Mouse (Mus musculus): ENCODE measurements around the gene Rhno1. TPM values are rescaled to one million over a fixed set of nuclear protein-coding genes. Genes with fewer than 3 reads are reported as not detected.
A peak's percentile ranks its signal among the peaks of the same experiment; 100 is the strongest.

Rhno1 gene
- polyA plus RNA-seq, 1 experiment = 10.6 TPM

- WGBS = 2% methylated on average over 4 of the region's 4 CpGs
- H3K36me3 ChIP-seq (ENCODE audit: control insufficient read depth, insufficient read depth, low read length) = peaks cover 3% of the 10 kb centered on the region; the same call in 1 of the 2 replicates
- no peak overlapping the region for H3K27ac ChIP-seq (ENCODE audit: insufficient read depth, low read depth, low read length)
- H3K4me3 ChIP-seq (ENCODE audit: insufficient read depth, low read depth, low read length) = no peak overlapping the region
- DNase-seq = peak; percentile 72
- TF ChIP-seq POLR2A (IDR thresholded peaks at IDR 0.05; ENCODE audit: low read depth, low read length) (no peak), CTCF (conservative IDR thresholded peaks at IDR 0.05; ENCODE audit: insufficient read depth, insufficient read length, low read depth, low read length) (peak; percentile 53)
- no peaks in the 10 kb centered on the region for H3K4me1 ChIP-seq (ENCODE audit: control insufficient read depth, insufficient read depth, low read length)
- H3K27me3 ChIP-seq (replicated peaks; ENCODE audit: control insufficient read depth, insufficient read depth, low read length) = no peaks in the 10 kb centered on the region
These were observed 44.4 kb downstream of the Rhno1 start for GRCm38 (mm10) chr6:128318317-128318716.

DNA sequence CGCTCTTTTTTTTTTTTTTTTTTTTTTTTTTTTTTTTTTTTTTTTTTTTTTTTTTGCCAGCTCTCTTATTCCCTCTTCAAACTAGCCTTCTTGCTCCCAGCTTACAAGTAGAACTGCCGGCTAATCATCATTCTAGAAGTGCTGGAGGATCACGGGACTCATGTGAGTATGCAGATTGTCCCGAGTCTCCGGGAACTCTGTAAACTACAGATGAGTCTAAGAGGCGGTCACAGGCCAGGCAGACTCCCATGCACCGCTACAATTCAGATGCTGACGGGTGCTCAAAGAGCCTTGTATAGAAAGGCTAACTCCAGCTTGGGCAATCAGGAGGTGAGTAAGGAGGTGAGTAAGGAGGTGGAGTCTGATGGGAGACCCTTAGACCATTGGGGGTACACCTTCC, 47.1 kb downstream of the Rhno1 start:
- Histone ChIP-seq H3K27ac (ENCODE audit: insufficient read depth, low read depth, low read length) (no peak overlapping the region), H3K36me3 (ENCODE audit: control insufficient read depth, insufficient read depth, low read length) (no peaks in the 10 kb centered on the region), H3K4me3 (ENCODE audit: insufficient read depth, low read depth, low read length) (no peak overlapping the region), H3K27me3 (replicated peaks; ENCODE audit: control insufficient read depth, insufficient read depth, low read length) (no peaks in the 10 kb centered on the region), H3K4me1 (ENCODE audit: control insufficient read depth, insufficient read depth, low read length) (no peaks in the 10 kb centered on the region)
- no peak for DNase-seq
- TF ChIP-seq POLR2A (IDR thresholded peaks at IDR 0.05; ENCODE audit: low read depth, low read length) = no peak
- TF ChIP-seq CTCF (conservative IDR thresholded peaks at IDR 0.05; ENCODE audit: insufficient read depth, insufficient read length, low read depth, low read length) = no peak
- 66% methylated on average over 8 of the region's 8 CpGs for WGBS

- H3K4me1 ChIP-seq (ENCODE audit: control insufficient read depth, insufficient read depth, low read length) = no peaks in the 10 kb centered on the region
- H3K4me3 ChIP-seq (ENCODE audit: insufficient read depth, low read depth, low read length) = no peak overlapping the region
- H3K36me3 ChIP-seq (ENCODE audit: control insufficient read depth, insufficient read depth, low read length) = no peaks in the 10 kb centered on the region
- 68% methylated on average over 6 of the region's 6 CpGs for WGBS
- no peaks in the 10 kb centered on the region for H3K27me3 ChIP-seq (replicated peaks; ENCODE audit: control insufficient read depth, insufficient read depth, low read length)
- H3K27ac ChIP-seq (ENCODE audit: insufficient read depth, low read depth, low read length) = no peak overlapping the region
- TF ChIP-seq POLR2A (IDR thresholded peaks at IDR 0.05; ENCODE audit: low read depth, low read length) = no peak
- TF ChIP-seq CTCF (conservative IDR thresholded peaks at IDR 0.05; ENCODE audit: insufficient read depth, insufficient read length, low read depth, low read length) = no peak
- DNase-seq = peak; percentile 31
These were observed 47.9 kb downstream of the Rhno1 start for GRCm38 (mm10) chr6:128314796-128315195.

DNA sequence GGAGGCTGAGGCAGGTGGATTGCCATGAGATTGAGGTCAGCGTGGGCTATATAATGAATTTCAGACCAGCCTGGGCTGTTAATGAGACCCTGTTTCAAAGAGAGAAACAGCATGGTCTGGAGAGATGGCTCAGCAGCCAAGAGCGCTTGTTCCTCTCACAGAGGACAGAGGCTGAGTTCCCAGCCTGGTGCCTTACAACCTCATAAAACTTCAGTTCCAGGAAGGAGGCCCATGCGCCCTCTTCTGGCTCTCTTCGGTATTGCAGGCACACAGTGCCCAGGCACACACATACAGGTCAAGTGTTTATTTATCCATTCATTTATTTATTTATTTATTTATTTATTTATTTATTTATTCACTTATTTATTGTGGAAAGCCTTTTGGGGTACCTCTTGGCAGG, 54.4 kb downstream of the Rhno1 start:
- Histone ChIP-seq H3K27me3 (replicated peaks; ENCODE audit: control insufficient read depth, insufficient read depth, low read length) (no peaks in the 10 kb centered on the region), H3K27ac (ENCODE audit: insufficient read depth, low read depth, low read length) (no peak overlapping the region), H3K4me3 (ENCODE audit: insufficient read depth, low read depth, low read length) (no peak overlapping the region), H3K4me1 (ENCODE audit: control insufficient read depth, insufficient read depth, low read length) (no peaks in the 10 kb centered on the region), H3K36me3 (ENCODE audit: control insufficient read depth, insufficient read depth, low read length) (no peaks in the 10 kb centered on the region)
- WGBS = 32% methylated on average over 4 of the region's 4 CpGs
- TF ChIP-seq CTCF (conservative IDR thresholded peaks at IDR 0.05; ENCODE audit: insufficient read depth, insufficient read length, low read depth, low read length) (peak; percentile 86), POLR2A (IDR thresholded peaks at IDR 0.05; ENCODE audit: low read depth, low read length) (no peak)
- DNase-seq = peak; percentile 77

Other genes starting within 250 kb of the Rhno1 start
- gene Tspan9, start 219.3 kb downstream of the Rhno1 start, polyA plus RNA-seq (2012; rRNA removed) = 107 and 109 TPM in 2 replicates
- 1.3 and 1.4 TPM in 2 replicates for gene Tead4, start 62.1 kb downstream of the Rhno1 start, polyA plus RNA-seq (2012; rRNA removed)
- 33.6 and 36.3 TPM in 2 replicates for gene Tulp3, start 7.1 kb downstream of the Rhno1 start, polyA plus RNA-seq (2012; rRNA removed)
- 2.4 and 3.7 TPM in 2 replicates for gene Foxm1, start 56 bp upstream of the Rhno1 start, polyA plus RNA-seq (2012; rRNA removed)
- gene Tex52, start 12.5 kb upstream of the Rhno1 start, polyA plus RNA-seq (2012; rRNA removed) = not detected in 2 replicates
- not detected in 2 replicates for gene Gm44596, start 12.6 kb upstream of the Rhno1 start, polyA plus RNA-seq (2012; rRNA removed)
- gene Nrip2, start 36.4 kb upstream of the Rhno1 start, polyA plus RNA-seq (2012; rRNA removed) = 4.9 and 6.5 TPM in 2 replicates
- gene Itfg2, start 62.0 kb upstream of the Rhno1 start, polyA plus RNA-seq (2012; rRNA removed) = 19.0 and 23.5 TPM in 2 replicates
- gene Fkbp4, start 75.8 kb upstream of the Rhno1 start, polyA plus RNA-seq (2012; rRNA removed) = 163 and 166 TPM in 2 replicates
- 0.05 and 0.23 TPM in 2 replicates for gene Pzp, start 163.8 kb upstream of the Rhno1 start, polyA plus RNA-seq (2012; rRNA removed)
- not detected in 2 replicates for gene A2ml1, start 218.7 kb upstream of the Rhno1 start, polyA plus RNA-seq (2012; rRNA removed)